Mouse (Mus musculus) urinary bladder, postnatal 25 days (tissue): ENCODE results near the gene Bicc1.
A peak's percentile ranks its signal among the peaks of the same experiment; 100 is the strongest.

Experiments
- DNase-seq: peaks from one replicate; pipeline ENCODE4 v3.0.0; 2022; ENCODE audit warnings: low spot score

The Bicc1 gene

DNA sequence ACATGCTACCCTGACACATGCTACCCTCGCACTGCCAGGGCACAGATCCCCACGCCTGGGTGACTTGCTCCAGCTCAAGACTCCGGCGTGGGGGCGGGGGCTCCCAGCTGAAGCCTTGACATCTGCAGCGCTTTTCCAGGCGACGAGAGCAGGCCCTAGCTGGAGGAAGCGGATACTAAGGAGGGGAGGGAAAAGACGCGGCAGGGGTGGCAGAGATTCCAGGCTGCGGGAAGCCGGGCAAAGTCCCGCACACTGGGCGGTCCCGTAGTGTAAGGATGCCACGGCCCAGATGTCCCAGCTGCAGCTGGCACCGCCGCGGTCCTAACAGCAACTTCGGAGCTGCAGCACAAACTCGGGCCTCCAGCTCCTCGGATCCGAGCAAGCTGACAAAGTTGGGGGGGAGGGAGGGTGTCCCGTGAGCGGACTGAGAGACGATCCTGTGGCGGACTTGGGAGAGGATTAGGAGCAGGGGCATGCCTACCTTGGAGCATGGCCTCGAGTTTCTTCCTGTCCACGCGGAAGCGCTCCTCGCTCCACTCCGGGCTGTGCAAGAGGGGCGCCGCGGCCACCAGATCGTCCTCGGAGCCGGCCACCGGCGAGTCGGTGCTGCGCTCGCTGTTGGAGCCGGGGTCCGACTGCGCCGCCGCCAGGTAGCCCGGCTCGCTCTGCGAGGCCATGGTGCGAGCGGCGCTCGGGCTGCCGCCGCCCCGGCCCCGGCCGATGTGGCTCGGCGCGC, 392 bp downstream of the Bicc1 start:
- peak; percentile 21 for DNase-seq

DNA sequence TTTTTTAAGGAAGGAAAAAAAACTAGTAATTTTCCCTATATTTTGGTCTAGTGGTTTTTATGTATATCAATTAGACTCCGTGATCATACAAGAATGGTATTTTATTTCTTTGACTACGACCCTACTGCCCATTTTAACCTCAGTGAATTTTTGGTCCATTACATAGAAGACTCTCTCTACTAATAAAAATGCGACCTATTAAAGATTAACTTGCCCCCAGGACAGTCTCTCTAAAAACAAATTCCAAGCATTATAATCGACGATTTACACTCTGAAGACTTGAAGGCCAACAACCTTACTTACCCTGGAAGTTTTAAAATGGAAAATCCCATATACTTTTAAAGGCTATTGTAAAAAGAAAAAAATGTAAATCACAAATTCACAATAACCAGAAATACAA, 2.9 kb downstream of the Bicc1 start:
- DNase-seq = no peak

DNA sequence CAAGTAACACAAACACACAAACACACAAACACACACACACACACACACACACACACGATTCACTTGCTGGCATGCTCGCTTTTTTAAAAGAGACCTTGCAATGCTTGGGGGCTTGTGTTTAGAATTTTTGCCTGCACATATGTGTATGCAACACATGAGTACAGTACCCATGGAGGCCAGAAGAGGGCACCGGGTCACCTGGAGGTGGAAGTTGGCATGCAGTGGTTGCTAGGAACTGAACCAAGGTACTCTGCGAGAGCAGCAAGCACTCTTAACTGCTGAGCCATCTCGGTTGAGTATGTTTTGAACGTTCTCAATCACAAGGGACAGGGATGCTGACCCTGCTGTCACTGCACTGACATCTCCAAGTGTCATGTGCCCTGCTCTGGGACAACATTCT, 5.9 kb downstream of the Bicc1 start:
- no peak for DNase-seq

DNA sequence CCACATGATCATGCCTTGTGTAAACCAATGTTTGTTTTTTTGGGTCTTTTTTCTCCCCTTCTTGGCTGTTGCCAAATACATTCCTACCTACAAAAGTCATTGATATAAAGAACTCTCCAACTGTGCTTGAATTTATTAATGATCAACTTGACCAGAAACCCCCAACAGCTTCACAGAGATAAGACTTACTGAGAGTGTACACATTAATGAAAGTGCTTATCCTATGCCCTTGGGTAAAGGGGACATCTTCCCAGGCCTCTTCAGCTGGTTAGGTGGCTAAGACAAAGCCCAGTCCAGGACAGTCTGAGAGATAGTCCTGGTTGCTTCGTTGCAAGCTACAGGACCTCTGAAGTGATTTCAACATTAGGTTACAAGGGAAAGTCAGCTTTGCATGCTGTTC, 6.4 kb downstream of the Bicc1 start:
- DNase-seq = no peak

DNA sequence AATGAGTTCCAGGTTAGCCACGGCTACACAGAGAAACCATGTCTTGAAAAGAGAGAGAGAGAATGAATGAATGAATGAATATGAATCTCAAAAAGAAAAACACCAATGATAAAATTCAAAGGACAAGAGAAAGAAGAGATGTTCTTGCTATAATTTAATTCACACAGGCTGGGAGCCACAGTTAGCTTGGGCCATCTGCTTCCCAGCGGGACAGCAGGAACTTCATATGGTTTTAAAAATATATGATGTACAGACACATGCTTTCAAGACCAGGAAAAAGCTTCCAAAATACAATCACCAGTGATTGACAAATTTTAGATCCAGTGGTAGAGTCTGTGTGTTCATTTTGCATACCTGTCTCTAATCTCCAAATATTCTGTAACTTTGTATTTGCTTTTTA, 9.0 kb downstream of the Bicc1 start:
- no peak for DNase-seq

DNA sequence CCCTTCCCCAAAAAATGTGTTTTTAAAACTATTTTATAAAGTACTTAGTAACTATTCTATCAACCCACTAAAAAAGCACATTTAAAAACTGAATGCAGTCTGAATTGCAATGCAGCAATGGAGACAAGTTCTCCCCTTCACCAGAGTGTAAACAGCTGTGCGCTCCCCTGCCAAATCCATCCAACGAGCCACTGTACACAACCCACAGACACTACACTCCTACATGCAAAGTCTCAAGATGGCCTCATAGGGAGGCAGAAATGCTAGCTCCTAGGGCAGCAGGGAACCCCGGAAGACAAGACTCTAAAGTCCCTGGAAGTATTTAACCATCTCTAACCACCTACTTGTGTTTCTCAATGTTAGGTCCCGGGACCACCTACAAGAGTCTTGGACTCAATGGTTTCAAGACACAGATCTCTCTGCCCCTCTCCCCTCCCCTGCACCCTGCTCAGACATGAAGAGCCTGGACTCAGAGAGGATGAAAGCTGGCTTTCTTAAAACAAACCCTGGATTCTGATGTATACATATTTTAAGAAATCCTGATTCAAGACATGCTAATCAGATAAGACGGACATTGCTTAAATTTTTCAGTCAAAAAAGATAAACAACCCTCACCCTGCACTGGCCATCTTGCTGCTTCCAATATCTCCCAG, 10.4 kb downstream of the Bicc1 start:
- no peak for DNase-seq

DNA sequence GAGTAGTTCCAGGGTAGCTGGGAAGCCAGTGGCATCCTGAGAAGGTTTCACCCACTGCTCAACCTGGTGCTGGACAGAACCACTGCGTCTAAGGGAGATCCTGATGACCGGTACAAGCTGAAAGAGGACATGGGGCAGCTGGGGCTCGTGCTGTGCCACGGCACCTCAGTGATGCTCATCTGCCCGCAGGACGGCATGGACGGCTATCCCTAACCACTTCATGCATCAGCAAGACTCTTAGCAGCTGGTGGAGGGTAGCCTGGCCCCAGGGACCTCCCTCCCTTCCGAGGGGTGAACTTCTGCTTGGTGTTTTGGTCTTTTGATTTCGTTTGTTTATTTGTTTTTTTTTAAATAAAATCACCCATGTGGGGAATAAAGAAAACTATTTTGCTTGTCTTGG, 11.3 kb downstream of the Bicc1 start:
- no peak for DNase-seq

DNA sequence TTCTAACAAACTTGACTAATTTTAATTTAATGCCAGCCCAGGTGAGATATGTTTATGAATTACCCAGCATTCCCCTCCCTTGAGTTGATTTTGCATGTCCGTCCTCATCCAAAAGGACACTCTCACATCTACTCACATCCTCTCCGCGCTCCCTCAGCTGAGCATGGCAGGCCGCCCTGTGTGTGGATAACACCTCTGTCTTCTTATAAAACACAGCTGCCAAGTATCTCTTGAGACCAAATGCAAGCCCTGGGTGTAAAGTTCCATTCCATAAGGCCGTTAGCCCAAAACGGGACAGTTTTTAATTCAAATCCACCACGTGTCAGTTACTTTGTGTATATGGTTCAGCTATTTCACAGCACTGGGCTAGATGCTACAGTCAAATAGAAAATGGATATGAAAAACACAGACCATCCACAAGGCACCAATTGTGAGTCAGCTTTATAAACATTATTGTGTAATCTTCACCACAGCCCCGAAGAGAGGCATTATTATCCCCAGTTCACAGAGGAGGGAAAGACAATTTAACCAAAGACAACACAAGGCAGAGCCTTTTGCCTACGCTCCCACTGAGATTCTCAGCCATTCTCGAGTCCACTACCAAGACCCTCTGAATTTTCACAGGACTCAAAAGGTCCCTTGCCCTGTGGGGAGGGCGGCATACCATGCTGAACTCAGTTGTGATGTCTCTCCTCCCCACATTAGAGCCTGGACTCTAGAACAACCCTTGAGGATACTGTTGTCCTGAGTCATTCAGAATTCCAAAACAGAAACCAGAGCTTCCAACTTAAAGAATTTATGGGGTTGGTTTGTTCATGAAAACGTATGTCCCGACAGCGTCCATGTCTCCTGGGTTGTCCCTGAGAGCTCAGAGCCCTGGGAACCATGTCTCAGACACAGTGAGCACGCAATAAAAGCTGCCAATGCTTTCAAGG, 12.6 kb downstream of the Bicc1 start:
- no peak for DNase-seq

DNA sequence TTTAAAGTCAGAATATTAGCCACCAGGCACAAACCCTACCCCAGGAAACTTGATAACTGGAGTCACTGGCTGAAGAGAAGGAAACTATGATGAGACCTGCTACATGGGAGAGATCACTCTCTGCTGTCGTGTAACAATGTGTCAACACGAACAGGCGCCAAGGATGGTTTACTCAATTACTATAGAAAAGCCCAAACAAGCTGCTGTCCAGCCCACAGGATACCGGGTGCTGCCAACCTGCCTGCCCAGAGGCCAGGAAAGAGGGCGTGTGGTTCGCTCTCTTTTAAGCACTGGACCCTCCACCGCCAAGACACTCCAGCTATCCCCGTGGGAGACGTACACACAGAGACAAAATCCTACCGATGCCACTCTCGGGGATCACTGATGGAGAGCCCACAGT, 13.7 kb downstream of the Bicc1 start:
- DNase-seq = no peak

DNA sequence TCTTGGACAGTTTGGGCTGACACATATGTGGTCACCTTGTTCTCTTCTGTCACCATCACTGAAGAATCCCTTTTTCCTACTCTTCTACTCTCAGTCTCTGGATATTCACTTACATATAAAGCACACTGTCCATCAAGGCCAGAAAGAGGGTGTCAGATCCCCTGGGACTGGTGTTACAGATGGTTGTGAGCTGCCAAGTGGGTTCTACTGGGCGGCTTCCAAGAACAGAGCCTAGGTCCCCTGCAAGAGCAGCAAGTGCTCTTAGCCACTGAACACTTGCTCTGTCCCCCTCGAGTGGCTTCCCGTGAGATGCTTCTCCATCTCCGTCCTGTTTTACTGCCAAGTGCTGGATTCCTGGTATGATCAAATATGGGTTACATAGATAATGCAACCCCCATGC, 15.3 kb downstream of the Bicc1 start:
- no peak for DNase-seq

DNA sequence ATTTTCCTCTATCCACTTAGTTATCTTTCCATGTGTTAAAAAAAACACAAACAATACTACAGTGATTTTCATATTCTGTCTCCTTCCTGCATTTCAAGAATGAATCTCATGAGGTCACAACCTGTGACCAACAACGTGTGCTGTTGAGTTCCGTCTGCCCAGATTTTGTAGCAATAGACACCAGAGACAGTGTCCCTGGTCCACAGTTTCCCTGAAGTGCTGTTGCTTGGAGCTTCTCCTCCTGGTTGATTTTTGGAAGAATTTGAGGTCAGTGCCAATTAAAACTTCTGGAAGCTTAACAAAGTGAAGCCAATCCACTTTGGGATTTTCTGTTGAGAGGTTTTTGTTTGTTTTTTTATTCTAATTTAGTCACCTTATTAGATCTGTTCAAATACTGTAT, 16.9 kb downstream of the Bicc1 start:
- DNase-seq = no peak

DNA sequence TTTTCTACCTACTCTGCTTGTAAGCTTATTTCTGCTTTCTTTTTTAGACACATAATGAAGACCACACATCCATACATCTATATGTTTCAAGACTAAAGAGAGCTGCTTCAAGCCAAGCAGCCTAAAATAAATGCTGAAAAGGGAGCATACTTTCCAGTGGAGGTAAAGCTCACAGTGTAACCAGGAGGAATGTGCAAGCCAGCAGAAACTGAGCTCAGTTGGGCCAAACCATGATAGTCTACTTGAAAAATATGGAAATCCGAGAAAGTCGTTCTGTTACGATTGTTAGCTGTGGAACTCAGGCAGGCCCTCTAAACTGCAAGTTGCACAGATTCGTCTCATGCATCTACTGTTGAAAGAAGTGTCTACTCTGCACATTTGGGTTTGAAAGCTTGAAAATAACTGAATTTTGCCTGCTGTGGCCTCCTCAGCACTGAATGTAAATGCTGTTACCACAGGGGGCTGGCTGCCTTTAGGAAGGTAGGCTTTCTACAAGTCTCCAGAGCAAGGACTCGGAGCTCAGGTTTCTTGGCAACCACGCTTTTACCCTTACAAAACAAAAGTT, 19.1 kb downstream of the Bicc1 start:
- DNase-seq = no peak

DNA sequence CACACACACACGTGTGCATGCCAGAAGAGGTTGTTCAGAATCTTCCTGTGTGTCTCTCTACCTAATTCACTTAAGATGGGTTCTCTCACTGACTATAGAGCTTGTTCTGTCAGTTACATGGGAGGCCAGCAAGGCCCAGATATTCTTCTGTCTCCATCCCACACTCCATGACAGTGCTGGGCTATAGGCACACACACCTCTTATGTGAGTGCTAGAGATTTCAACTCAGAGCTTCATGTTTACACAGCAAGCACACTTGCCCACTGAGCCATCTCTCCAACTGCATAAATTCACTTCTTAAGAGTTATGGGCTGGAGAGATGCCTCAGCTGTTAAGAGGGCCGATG, 20.7 kb downstream of the Bicc1 start:
- no peak for DNase-seq

DNA sequence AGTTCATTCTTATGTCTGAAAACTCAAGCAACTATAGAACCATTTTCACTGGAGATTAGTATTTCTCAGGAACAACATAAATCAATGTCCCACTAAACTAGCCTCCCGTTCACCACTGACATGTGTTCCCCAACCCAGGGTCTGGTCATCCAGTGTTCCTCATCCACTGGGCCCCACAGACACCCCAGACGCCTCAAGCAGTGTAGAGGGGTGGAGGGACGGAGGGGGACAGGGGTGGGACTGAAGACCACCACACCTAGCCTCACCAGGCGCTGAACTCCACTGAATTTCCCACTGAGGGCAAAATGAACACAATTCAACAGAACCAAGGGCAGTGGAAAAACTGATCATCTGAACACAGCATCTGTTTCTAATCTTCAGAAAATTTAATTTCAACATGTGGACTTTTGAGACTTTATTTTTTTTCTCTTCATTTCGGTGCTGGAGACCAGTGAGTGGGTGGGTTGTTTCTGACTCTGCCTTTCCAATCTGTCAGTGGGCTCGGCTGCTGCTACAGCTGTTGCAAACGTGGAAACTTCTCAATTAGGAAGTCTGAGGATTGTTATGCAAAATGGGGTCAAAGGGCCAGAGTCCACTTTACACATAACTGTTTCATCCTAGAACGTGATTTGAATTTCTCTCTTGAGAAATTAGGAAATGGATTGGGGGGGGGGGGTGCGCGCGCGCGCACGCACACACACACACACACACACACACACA, 21.2 kb downstream of the Bicc1 start:
- no peak for DNase-seq

DNA sequence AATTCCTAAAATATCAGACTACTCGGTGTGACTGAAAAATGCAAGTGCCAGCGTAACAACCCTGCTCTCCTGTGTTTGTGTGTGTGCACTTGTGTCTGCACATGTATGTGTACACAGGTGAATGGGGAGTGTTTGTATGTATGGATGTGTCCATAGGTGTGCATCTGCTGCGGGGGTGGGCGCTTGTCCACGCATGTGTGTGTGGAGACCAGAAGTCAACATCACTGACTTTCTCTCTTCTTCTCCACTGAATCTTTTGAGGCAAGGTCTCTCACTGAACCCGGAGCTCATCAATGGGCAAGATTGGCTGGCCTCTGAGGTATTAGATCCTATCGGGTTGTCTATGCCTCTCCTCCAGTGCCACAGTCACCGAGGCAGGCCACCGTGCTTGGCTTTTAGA, 21.9 kb downstream of the Bicc1 start:
- no peak for DNase-seq

DNA sequence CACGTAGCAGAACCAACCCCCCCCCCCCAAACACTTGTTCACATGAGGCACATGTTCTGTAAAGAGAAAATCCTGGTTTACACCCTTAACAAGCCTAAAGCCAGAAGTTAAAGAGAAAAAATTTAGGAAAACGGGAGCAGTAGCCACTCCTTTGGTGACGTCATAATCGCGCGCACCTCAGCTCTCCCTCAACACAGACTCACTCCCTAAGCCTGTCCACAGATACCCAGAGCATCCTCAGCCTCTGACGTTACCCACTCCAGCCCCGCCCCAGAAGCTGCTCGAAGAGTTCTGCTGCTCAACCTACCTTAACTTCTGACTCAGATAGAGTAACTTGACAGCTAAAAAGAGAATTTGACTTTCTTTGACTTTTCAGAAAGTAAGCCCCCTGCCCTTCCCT, 28.2 kb downstream of the Bicc1 start:
- no peak for DNase-seq

DNA sequence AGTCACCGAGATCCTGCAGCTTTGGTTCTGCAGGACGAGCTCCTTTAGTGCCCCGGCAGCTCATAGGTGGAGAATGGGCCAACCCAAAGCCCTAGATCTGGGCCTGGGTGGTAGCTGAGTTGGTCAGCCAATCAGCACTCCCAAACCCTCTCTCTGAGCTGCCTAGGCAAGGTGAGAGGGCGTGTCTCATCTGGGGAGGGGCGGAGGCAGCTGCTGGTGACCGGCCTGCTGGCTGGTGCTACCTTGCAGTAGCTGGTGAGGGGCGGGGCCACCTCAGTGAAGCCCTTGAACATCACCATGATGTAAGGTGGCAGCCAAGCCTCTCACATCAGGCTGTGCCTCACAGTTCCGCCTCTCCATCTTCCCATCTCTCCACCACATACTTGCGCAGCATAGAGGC, 29.2 kb downstream of the Bicc1 start:
- DNase-seq = no peak

DNA sequence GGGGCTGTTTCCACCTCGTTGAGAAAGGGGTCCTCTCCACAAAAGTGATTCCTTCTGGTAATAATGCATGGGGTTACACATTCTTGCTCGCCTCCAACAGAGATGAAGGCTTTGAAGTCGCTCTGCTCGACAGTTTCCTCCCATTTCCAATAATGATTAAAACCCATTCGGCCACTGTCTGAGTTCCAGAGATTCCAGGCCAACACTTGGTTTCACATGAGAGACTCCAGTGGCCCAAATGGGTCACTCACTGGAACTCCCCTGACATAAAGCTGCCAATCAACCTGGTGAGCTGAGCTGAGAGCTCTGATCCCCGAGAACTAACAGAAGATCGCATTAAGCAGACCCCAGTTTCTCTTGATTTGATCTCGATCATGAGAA, 31.6 kb downstream of the Bicc1 start:
- DNase-seq = no peak

DNA sequence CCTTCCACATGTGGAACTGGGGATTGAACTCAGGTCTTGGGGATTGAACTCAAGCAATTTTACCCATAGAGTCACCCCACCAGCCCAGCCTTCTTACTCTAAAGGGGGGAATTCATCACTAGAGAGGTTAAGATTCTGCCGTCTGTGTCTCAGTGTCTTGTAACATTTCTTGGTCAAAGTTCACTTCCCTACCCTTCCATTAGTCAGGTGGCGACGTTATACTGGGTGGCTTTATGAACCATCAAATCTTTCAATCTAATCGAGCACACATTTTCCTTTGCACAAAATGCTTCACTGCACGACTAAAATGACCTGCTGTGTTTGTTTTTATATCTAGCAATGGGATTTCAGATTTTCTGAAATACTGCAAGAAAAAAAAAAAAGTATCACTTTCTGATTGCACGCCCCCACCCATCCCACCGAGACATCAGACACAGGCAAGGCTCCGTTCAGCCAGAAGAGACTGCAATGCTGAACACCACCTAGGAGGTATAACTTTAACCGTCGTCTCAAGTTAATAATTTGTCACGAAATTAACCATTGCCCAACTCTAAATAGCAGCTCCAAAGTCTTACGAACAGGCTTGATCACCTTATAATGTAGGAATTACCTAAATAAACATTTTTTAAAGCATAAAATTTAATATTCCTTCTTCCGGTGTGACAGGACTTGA, 32.1 kb downstream of the Bicc1 start:
- no peak for DNase-seq

DNA sequence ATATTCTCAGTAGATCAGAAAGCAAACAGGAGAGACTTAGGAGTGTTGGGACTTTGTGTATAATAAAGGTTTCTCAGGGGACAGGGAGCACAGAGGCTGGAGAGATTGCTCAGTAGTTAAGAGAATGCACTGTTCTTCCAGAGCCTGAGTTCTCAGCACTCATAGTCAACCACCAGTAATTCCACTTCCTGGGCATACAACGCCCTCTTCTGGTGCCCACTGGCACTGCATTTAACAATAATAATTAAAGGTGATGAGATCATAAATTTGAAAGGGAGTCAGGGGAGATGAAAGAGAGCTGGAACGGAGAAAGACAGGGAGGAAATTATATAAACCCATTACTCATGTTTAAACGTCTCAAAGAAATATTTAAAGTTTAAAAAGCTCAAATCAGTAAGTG, 35.5 kb downstream of the Bicc1 start:
- DNase-seq = no peak

DNA sequence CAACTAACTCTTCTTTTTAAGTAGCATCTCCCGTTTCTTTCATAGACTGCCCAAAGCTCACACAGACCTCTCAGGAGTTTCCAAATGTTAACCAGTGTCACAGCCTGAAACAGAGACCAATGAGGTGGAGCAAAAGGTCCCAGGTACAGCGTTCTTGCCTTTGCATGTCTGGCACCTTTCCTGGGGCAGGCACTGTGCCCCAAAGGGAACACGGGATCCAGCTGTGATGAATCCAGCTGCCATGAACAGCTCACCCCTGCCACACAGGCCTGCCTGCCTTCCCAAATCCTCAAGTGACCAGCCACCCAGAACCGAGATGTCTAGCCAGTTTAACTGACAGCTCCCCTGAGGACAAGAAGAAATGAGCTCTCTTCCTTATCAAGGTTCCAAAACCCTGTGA, 36.1 kb downstream of the Bicc1 start:
- no peak for DNase-seq

DNA sequence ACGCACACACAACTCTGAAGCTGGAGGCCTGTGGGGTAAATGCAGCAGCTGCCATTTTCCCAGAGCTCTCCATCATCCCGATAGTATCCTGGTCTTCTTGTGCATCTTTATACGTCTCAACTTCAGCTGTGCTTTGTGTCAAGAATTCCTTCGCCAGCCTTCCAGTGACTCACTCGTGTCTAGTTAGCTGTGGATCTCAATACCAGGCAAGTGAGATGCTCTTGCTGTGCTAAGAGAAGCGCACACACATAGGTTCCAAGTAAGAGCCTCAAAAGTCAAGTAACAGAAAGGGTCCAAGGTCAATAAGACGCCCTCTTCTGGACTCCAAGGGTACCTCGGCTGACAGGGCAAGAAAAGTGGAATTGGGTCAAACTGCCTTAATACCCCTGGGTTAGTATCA, 37.0 kb downstream of the Bicc1 start:
- DNase-seq = no peak
